Mouse (Mus musculus) ES-Bruce4 (cell line): Measurements from ENCODE around the gene Diaph2. TPM values are rescaled to one million over a fixed set of nuclear protein-coding genes. Genes with fewer than 3 reads are reported as not detected.

ENCODE experiments used
- H3K27ac ChIP-seq: 2 replicates; pipeline ENCODE4 v1.5.1; 2012; ENCODE audit warnings: low read length, inconsistent platforms; ENCODE audit not compliant: insufficient read depth
- H3K27me3 ChIP-seq: 2 replicates; pipeline ENCODE4 v1.6.1; 2012; ENCODE audit warnings: mild to moderate bottlenecking, low read length, inconsistent platforms; ENCODE audit not compliant: control insufficient read depth, poor library complexity, insufficient read depth, severe bottlenecking
- H3K36me3 ChIP-seq: 2 replicates; pipeline ENCODE4 v1.6.1; 2012; ENCODE audit warnings: inconsistent platforms, mild to moderate bottlenecking, low read length, moderate library complexity; ENCODE audit not compliant: control insufficient read depth, poor library complexity, insufficient read depth, severe bottlenecking
- H3K4me1 ChIP-seq: one replicate; pipeline ENCODE4 v1.8.1; 2011; ENCODE audit warnings: low read length; ENCODE audit not compliant: control insufficient read depth, insufficient read depth
- H3K4me3 ChIP-seq: 2 replicates; pipeline ENCODE4 v1.5.1; 2011; ENCODE audit warnings: low read depth, mild to moderate bottlenecking, low read length
- H3K9ac ChIP-seq: 2 replicates; pipeline ENCODE4 v1.6.1; 2012; ENCODE audit warnings: low read depth, mild to moderate bottlenecking, inconsistent platforms; ENCODE audit not compliant: poor library complexity, severe bottlenecking
- H3K9me3 ChIP-seq: replicated peaks from 2 replicates; pipeline ENCODE4 v1.6.1; 2012; ENCODE audit warnings: mild to moderate bottlenecking, low read length, inconsistent platforms; ENCODE audit not compliant: control insufficient read depth, poor library complexity, insufficient read depth, severe bottlenecking
- CTCF ChIP-seq: IDR thresholded peaks from one replicate; pipeline ENCODE4 v1.8.1; 2011; ENCODE audit warnings: low read depth, low read length
- EP300 ChIP-seq: IDR thresholded peaks from 2 replicates; pipeline ENCODE4 v1.6.1; 2011; ENCODE audit warnings: low read depth, low read length; ENCODE audit not compliant: insufficient read depth
- POLR2A ChIP-seq: IDR thresholded peaks from one replicate; pipeline ENCODE4 v1.8.1; 2011; ENCODE audit warnings: low read length; ENCODE audit not compliant: insufficient read depth
- polyA plus RNA-seq: library from polyadenylated mRNA; stranded (reverse); fragments of >200 nt; gene quantifications from 2 replicates; pipeline ENCODE4 v1.2.4, GENCODE M21; 2011; ENCODE audit warnings: low read depth; ENCODE audit not compliant: missing spikeins, insufficient read depth, insufficient read length

Gene Diaph2
- polyA plus RNA-seq, 1 experiment, result 26.3 TPM

- no peak overlapping the region for H3K9ac ChIP-seq
- H3K9me3 ChIP-seq, result no peaks in the 10 kb centered on the region
- no peak overlapping the region for H3K4me3 ChIP-seq
- TF ChIP-seq CTCF (no peak), POLR2A (no peak), EP300 (no peak)
- H3K27me3 ChIP-seq, result no peaks in the 10 kb centered on the region
- H3K27ac ChIP-seq, result no peak overlapping the region
- H3K4me1 ChIP-seq, result no peaks in the 10 kb centered on the region
- H3K36me3 ChIP-seq, result no peaks in the 10 kb centered on the region
Observed at GRCm38 (mm10) chrX:129762649-129763048, 13.1 kb downstream of the Diaph2 start.

DNA sequence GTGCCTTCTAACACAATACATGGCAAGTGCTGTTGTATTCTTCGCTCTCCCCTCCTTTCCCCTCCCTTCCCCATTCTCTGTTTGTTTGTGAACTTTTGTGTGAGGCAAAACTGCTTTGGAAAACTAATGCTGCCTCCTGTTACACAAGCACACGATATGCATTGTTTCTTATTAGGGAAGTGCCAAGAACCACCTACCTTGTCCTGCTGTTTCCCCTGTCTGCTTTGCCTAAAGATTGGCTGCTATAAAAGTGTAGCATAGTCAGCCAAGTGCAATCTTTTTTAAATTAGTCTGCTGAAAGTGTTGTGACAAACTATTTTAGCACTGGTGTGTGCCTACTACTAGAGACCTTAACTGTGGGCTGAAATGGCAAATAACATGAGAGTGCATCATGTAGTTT lies 15.8 kb downstream of the Diaph2 start:
- Histone ChIP-seq H3K9me3 (no peaks in the 10 kb centered on the region), H3K4me3 (no peak overlapping the region), H3K4me1 (no peaks in the 10 kb centered on the region), H3K27me3 (no peaks in the 10 kb centered on the region), H3K9ac (no peak overlapping the region), H3K36me3 (no peaks in the 10 kb centered on the region), H3K27ac (no peak overlapping the region)
- no peak for TF ChIP-seq POLR2A
- TF ChIP-seq EP300, result no peak
- no peak for TF ChIP-seq CTCF

DNA sequence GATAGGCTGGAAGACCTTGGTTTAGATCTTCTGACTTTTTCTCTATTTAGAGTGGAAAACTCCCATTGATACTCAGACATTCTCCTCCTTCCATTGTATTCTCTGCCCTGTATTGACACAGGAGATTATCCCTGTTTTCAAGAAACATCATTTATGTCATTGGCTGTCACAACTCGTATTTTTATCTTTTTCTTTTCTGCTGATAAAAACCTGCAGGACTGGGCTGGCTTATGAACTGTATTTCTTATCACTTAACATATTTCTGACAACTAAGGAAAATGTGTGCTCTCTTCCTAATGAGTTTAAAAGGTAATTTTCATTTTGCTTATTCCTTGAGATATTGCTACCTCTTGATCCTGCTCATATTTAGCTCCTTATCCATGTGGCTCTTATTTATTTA lies 17.3 kb downstream of the Diaph2 start:
- H3K27me3 ChIP-seq, result no peaks in the 10 kb centered on the region

DNA sequence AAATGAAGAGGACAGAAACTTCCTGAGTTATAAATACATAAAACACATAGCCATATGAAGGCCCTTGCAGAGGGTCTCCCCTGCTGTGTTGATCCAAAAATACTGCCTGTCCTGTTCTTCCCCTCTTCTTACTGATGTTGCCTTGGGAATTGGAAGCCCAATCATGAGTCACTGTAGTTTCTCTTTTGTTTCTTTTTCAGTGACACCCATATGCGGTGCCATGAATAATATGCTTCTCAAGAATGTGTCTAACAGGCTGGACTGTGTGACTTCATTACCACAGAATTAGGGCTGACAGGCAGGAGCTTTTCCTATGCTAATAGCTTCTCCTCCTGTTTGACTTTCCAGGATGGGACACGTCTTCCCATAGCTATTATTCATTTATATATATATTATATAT lies 21.1 kb downstream of the Diaph2 start:
- no peak overlapping the region for H3K27ac ChIP-seq
- H3K4me1 ChIP-seq, result no peaks in the 10 kb centered on the region
- H3K4me3 ChIP-seq, result no peak overlapping the region
- no peaks in the 10 kb centered on the region for H3K36me3 ChIP-seq
- no peak overlapping the region for H3K9ac ChIP-seq
- TF ChIP-seq EP300 (no peak), CTCF (no peak), POLR2A (no peak)
- H3K27me3 ChIP-seq, result no peaks in the 10 kb centered on the region
- no peaks in the 10 kb centered on the region for H3K9me3 ChIP-seq

More for the DNA sequence above, 17.3 kb downstream of the Diaph2 start:
- TF ChIP-seq CTCF (no peak), EP300 (no peak), POLR2A (no peak)
- H3K4me3 ChIP-seq, result no peak overlapping the region
- H3K27ac ChIP-seq, result no peak overlapping the region
- no peaks in the 10 kb centered on the region for H3K9me3 ChIP-seq
- H3K9ac ChIP-seq, result no peak overlapping the region
- H3K4me1 ChIP-seq, result no peaks in the 10 kb centered on the region
- no peaks in the 10 kb centered on the region for H3K36me3 ChIP-seq

- TF ChIP-seq POLR2A, result no peak
- TF ChIP-seq EP300, result no peak
- no peak for TF ChIP-seq CTCF
- no peak overlapping the region for H3K4me3 ChIP-seq
- no peaks in the 10 kb centered on the region for H3K27me3 ChIP-seq
- H3K4me1 ChIP-seq, result no peaks in the 10 kb centered on the region
- H3K9me3 ChIP-seq, result no peaks in the 10 kb centered on the region
- no peaks in the 10 kb centered on the region for H3K36me3 ChIP-seq
- H3K27ac ChIP-seq, result no peak overlapping the region
- H3K9ac ChIP-seq, result no peak overlapping the region
Observed at GRCm38 (mm10) chrX:129773556-129774255, 24.2 kb downstream of the Diaph2 start.

- H3K27ac ChIP-seq, result no peak overlapping the region
- no peak overlapping the region for H3K9ac ChIP-seq
- TF ChIP-seq EP300 (no peak), POLR2A (no peak), CTCF (no peak)
- H3K27me3 ChIP-seq, result no peaks in the 10 kb centered on the region
- H3K9me3 ChIP-seq, result no peaks in the 10 kb centered on the region
- no peaks in the 10 kb centered on the region for H3K36me3 ChIP-seq
- no peaks in the 10 kb centered on the region for H3K4me1 ChIP-seq
- H3K4me3 ChIP-seq, result no peak overlapping the region
Observed at GRCm38 (mm10) chrX:129774478-129774877, 24.9 kb downstream of the Diaph2 start.
